In genomic region chr2:16773398-16774113, GRCm38 (mm10) we compare ENCODE assay signal across 13 mouse cellular contexts.
DNase-seq lines count a peak whose midpoint lies in the region; ATAC-seq and TF ChIP-seq lines count a peak whose summit lies in the region.
"Had no signal": no experiment of that assay in that cellular context is flagged by ENCODE, and none has a peak within 500 bp of the region (broad histone marks: within the 10 kb centered on the region; RNA-seq: fewer than 3 reads in every experiment).

No protein-coding gene starts in this region.

- WGBS in forebrain, postnatal 0 days = 2% methylated on average over 1 of the region's 1 CpGs
- WGBS in forebrain, embryonic 16.5 days = 5% methylated on average over 1 of the region's 1 CpGs
- WGBS in lung, embryonic 15.5 days = 2% methylated on average over 1 of the region's 1 CpGs
- 16% methylated on average over 1 of the region's 1 CpGs for WGBS in embryonic facial prominence, embryonic 12.5 days
- WGBS in midbrain, postnatal 0 days = 26% methylated on average over 1 of the region's 1 CpGs

- no peak for DNase-seq in forebrain, postnatal 0 days
- no peak for DNase-seq in lung, postnatal 36 days
- DNase-seq in midbrain, postnatal 0 days (ENCODE audit: low spot score) = peak; percentile 38
- no peak for DNase-seq in layer of hippocampus, adult 9-10 months (ENCODE audit: low spot score)
- no peak for DNase-seq in right cerebral cortex, postnatal 10 days (ENCODE audit: low spot score in 2 of 2)
- DNase-seq: gastrocnemius, adult 2 months; layer of hippocampus, postnatal 36 days had no signal

- no peaks in the 10 kb centered on the region for H3K27me3 ChIP-seq in forebrain, postnatal 0 days (ENCODE audit: insufficient read depth, low read length)
- no peaks in the 10 kb centered on the region for H3K27me3 ChIP-seq in forebrain, embryonic 16.5 days (replicated peaks; ENCODE audit: control insufficient read depth, insufficient read depth, low read length)
- no peaks in the 10 kb centered on the region for H3K27me3 ChIP-seq in lung, embryonic 15.5 days
- H3K27me3 ChIP-seq in embryonic facial prominence, embryonic 12.5 days = no peaks in the 10 kb centered on the region
- H3K27me3 ChIP-seq in midbrain, postnatal 0 days (ENCODE audit: insufficient read depth, low read length) = no peaks in the 10 kb centered on the region
- H3K27me3 ChIP-seq: megakaryocyte, embryonic 14.5 days had no signal

- H3K36me3 ChIP-seq in forebrain, postnatal 0 days (ENCODE audit: insufficient read depth) = no peaks in the 10 kb centered on the region
- no peaks in the 10 kb centered on the region for H3K36me3 ChIP-seq in forebrain, embryonic 16.5 days (ENCODE audit: control insufficient read depth, insufficient read depth)
- no peaks in the 10 kb centered on the region for H3K36me3 ChIP-seq in lung, embryonic 15.5 days
- no peaks in the 10 kb centered on the region for H3K36me3 ChIP-seq in embryonic facial prominence, embryonic 12.5 days
- no peaks in the 10 kb centered on the region for H3K36me3 ChIP-seq in midbrain, postnatal 0 days (ENCODE audit: insufficient read depth, low read length)
- H3K36me3 ChIP-seq: heart, embryonic 10.5 days had no signal

- H3K4me2 ChIP-seq in forebrain, postnatal 0 days (ENCODE audit: low read depth) = no peak overlapping the region
- H3K4me2 ChIP-seq in forebrain, embryonic 16.5 days (ENCODE audit: low read length) = no peak overlapping the region
- no peak overlapping the region for H3K4me2 ChIP-seq in lung, embryonic 15.5 days
- H3K4me2 ChIP-seq in embryonic facial prominence, embryonic 12.5 days (replicated peaks) = no peak overlapping the region
- no peak overlapping the region for H3K4me2 ChIP-seq in midbrain, postnatal 0 days (ENCODE audit: low read depth, low read length, poor library complexity, severe bottlenecking)

- no peak overlapping the region for H3K9ac ChIP-seq in forebrain, postnatal 0 days
- no peak overlapping the region for H3K9ac ChIP-seq in forebrain, embryonic 16.5 days (replicated peaks; ENCODE audit: low read depth, low read length)
- no peak overlapping the region for H3K9ac ChIP-seq in lung, embryonic 15.5 days
- no peak overlapping the region for H3K9ac ChIP-seq in embryonic facial prominence, embryonic 12.5 days
- H3K9ac ChIP-seq in midbrain, postnatal 0 days (replicated peaks; ENCODE audit: low read length, poor library complexity, severe bottlenecking) = no peak overlapping the region
- H3K9ac ChIP-seq: liver, embryonic 14.5 days had no signal

- H3K4me1 ChIP-seq in forebrain, postnatal 0 days (ENCODE audit: insufficient read depth) = no peaks in the 10 kb centered on the region
- H3K4me1 ChIP-seq in forebrain, embryonic 16.5 days (replicated peaks; ENCODE audit: control insufficient read depth, insufficient read depth, low read length) = no peaks in the 10 kb centered on the region
- peaks cover 18% of the 10 kb centered on the region for H3K4me1 ChIP-seq in lung, embryonic 15.5 days
- H3K4me1 ChIP-seq in embryonic facial prominence, embryonic 12.5 days = 0 out of 2 replicates have a peak, but pooled peaks cover 3% of the 10 kb centered on the region
- H3K4me1 ChIP-seq in midbrain, postnatal 0 days (ENCODE audit: insufficient read depth, low read length) = no peaks in the 10 kb centered on the region
- H3K4me1 ChIP-seq: heart, embryonic 10.5 days had no signal

- H3K27ac ChIP-seq in forebrain, postnatal 0 days (ENCODE audit: low read depth, low read length) = no peak overlapping the region
- no peak overlapping the region for H3K27ac ChIP-seq in forebrain, embryonic 16.5 days (ENCODE audit: low read length)
- H3K27ac ChIP-seq in lung, embryonic 15.5 days = peak overlapping the region; percentile 20
- no peak overlapping the region for H3K27ac ChIP-seq in embryonic facial prominence, embryonic 12.5 days
- H3K27ac ChIP-seq in midbrain, postnatal 0 days (ENCODE audit: low read depth, low read length) = no peak overlapping the region
- H3K27ac ChIP-seq: gastrocnemius, adult 2 months; heart, embryonic 10.5 days; liver, embryonic 14.5 days had no signal

- no peak overlapping the region for H3K4me3 ChIP-seq in forebrain, postnatal 0 days (ENCODE audit: low read depth, low read length)
- no peak overlapping the region for H3K4me3 ChIP-seq in forebrain, embryonic 16.5 days (replicated peaks; ENCODE audit: low read length)
- H3K4me3 ChIP-seq in lung, embryonic 15.5 days = no peak overlapping the region
- H3K4me3 ChIP-seq in embryonic facial prominence, embryonic 12.5 days = no peak overlapping the region
- no peak overlapping the region for H3K4me3 ChIP-seq in midbrain, postnatal 0 days (ENCODE audit: low read depth, low read length)
- H3K4me3 ChIP-seq: gastrocnemius, adult 2 months; heart, embryonic 10.5 days; megakaryocyte, embryonic 14.5 days had no signal

- H3K9me3 ChIP-seq in forebrain, postnatal 0 days (ENCODE audit: low read length) = no peaks in the 10 kb centered on the region
- no peaks in the 10 kb centered on the region for H3K9me3 ChIP-seq in forebrain, embryonic 16.5 days (ENCODE audit: control insufficient read depth, low read length)
- H3K9me3 ChIP-seq in lung, embryonic 15.5 days = no peaks in the 10 kb centered on the region
- no peaks in the 10 kb centered on the region for H3K9me3 ChIP-seq in embryonic facial prominence, embryonic 12.5 days
- no peaks in the 10 kb centered on the region for H3K9me3 ChIP-seq in midbrain, postnatal 0 days (ENCODE audit: low read length)
- H3K9me3 ChIP-seq: heart, embryonic 10.5 days; megakaryocyte, embryonic 14.5 days had no signal

- no peak for TF ChIP-seq CTCF in forebrain, postnatal 0 days (IDR thresholded peaks at IDR 0.05; ENCODE audit: low read depth)
- TF ChIP-seq CTCF in midbrain, postnatal 0 days (IDR thresholded peaks at IDR 0.05) = no peak

- ATAC-seq in forebrain, postnatal 0 days = 0 out of 2 replicates have a peak, but pooled peaks have one; percentile 34
- no peak for ATAC-seq in forebrain, embryonic 16.5 days
- peak; percentile 76; the same call in 1 of the 2 replicates for ATAC-seq in lung, embryonic 15.5 days (ENCODE audit: borderline replicate concordance, extremely low read depth, low FRiP score, low TSS enrichment)
- ATAC-seq in embryonic facial prominence, embryonic 12.5 days (ENCODE audit: insufficient number of reproducible peaks, insufficient read depth, low FRiP score, low TSS enrichment) = 0 out of 2 replicates have a peak, but pooled peaks have one; percentile 15
- no peak for ATAC-seq in midbrain, postnatal 0 days (ENCODE audit: low FRiP score)

Comparison
In these comparisons a context has a peak if more than half of its experiments do, and no peak if none do; other contexts are left out.
1. ATAC-seq: peak in forebrain, postnatal 0 days (single experiment), lung, embryonic 15.5 days (single experiment) and embryonic facial prominence, embryonic 12.5 days (single experiment); none in forebrain, embryonic 16.5 days (single experiment) and midbrain, postnatal 0 days (single experiment).